Mouse (Mus musculus): Measurements from ENCODE around the gene Gm16506. TPM values are rescaled to one million over a fixed set of nuclear protein-coding genes. Genes with fewer than 3 reads are reported as not detected.
"Not testable (repeated sequence)": the region's sequence is repeated elsewhere in the genome, so short reads cannot be mapped to it uniquely, and the experiment has no call there.

The Gm16506 gene
- not detected in 2 replicates for polyA plus RNA-seq (2015; fragmentation: Nextera tagmentation; extraction: Ambion mirVana)

DNA sequence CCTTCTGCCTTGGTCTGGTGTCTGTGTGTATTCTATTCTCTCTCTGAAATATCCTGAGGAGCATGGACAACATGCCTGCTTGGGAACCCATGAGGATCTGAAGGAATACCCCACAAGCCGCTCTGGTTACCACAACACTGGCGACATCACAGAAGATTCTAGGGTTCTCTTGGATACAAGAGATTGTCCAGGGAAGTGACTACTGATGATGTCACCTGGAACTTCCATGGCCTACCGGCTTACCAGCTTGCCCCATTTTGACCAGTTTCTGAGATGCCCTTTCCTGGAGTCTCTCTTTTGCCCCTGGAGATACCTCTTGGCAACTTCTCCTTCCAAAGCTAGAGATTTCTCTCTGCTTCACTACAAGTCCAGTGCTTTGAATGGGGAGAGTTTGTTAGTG is at the start of gene Gm16506:
Gene Gm16506 (minus strand): TSS at position 101 of the 400 bp plus-strand sequence.
- 95% methylated on average over 1 of the region's 3 CpGs for WGBS
- not testable (repeated sequence) for H3K9me3 ChIP-seq; ATAC-seq (replicated peaks); H3K4me2 ChIP-seq (replicated peaks); H3K27ac ChIP-seq (replicated peaks); H3K36me3 ChIP-seq; H3K4me3 ChIP-seq; H3K9ac ChIP-seq (replicated peaks); H3K4me1 ChIP-seq; H3K27me3 ChIP-seq

DNA sequence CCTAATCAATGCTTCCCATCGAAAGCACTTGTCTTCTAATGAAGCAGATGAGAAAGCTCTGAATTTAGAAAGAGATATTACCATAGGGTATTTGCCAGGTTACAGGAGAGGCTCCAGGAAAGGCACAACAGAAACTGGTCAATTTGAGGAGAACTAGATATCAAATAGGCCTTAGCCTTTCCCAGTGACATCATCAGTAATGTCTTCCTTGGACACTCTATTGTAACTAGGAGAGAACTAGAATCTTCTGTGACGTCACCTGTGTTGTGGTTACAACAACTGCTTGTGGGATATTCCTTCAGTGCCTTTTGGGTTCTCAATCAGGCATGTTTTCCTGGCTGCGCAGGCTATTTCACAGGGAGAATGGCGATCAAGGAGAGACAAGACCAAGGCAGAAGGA is 20.3 kb upstream of the Gm16506 start, which contains the start of gene Gm6526:
Gene Gm6526 (plus strand): TSS at position 301 of the 400 bp plus-strand sequence.
- not testable (repeated sequence) for ATAC-seq (replicated peaks); H3K4me3 ChIP-seq; H3K4me2 ChIP-seq (replicated peaks); H3K4me1 ChIP-seq; H3K36me3 ChIP-seq; H3K9ac ChIP-seq (replicated peaks); H3K27me3 ChIP-seq; H3K9me3 ChIP-seq; H3K27ac ChIP-seq (replicated peaks)
- WGBS: 88% methylated on average over 4 of the region's 4 CpGs

DNA sequence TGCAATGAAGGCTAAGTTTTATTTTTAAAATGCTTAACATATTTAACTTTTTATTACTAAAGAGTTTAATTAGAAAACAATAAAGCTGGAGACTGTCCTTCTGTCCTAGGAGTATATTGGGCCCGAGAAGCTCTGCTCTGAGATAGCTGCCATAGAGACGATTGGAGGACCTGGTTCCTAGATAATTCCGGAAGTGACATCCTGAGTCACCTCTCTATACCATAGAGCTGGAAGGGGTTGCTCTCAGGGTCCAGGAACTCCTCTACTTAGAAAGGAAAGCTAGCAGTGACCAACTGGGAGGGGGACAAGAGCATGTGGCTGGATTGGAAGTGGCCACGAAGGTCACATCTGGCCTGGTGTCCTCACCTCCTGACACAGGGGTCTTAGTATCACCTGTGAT is 29.7 kb downstream of the Gm16506 start, which contains the start of gene Gm7324:
Gene Gm7324 (plus strand): TSS at position 208 of the 400 bp plus-strand sequence.
- H3K27ac ChIP-seq (replicated peaks); H3K36me3 ChIP-seq; H3K9ac ChIP-seq (replicated peaks); H3K9me3 ChIP-seq; H3K27me3 ChIP-seq; ATAC-seq (replicated peaks); H3K4me2 ChIP-seq (replicated peaks); H3K4me1 ChIP-seq; H3K4me3 ChIP-seq: not testable (repeated sequence)
- 95% methylated on average over 4 of the region's 4 CpGs for WGBS

DNA sequence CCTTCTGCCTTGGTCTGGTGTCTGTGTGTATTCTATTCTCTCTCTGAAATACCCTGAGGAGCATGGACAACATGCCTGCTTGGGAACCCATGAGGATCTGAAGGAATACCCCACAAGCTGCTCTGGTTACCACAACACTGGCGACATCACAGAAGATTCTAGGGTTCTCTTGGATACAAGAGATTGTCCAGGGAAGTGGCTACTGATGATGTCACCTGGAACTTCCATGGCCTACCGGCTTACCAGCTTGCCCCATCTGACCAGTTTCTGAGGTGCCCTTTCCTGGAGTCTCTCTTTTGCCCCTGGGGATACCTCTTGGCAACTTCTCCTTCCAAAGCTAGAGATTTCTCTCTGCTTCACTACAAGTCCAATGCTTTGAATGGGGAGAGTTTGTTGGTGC is 50.2 kb downstream of the Gm16506 start, which contains the start of gene Gm8165:
Gene Gm8165 (minus strand): TSS at position 101 of the 400 bp plus-strand sequence.
- H3K27ac ChIP-seq (replicated peaks); H3K4me3 ChIP-seq; H3K9ac ChIP-seq (replicated peaks); H3K4me1 ChIP-seq; H3K4me2 ChIP-seq (replicated peaks); H3K36me3 ChIP-seq; ATAC-seq (replicated peaks); H3K9me3 ChIP-seq; H3K27me3 ChIP-seq: not testable (repeated sequence)
- 100% methylated on average over 1 of the region's 2 CpGs for WGBS

Other genes with a start within 250 kb of the Gm16506 start
- gene Gm5799, start 183.9 kb downstream of the Gm16506 start, polyA plus RNA-seq (2015; fragmentation: Nextera tagmentation; extraction: Ambion mirVana): not detected in 2 replicates
- gene Gm17654, start 148.3 kb downstream of the Gm16506 start, polyA plus RNA-seq (2015; fragmentation: Nextera tagmentation; extraction: Ambion mirVana): not detected in 2 replicates
- not detected in 2 replicates for gene Gm10375, start 119.5 kb downstream of the Gm16506 start, polyA plus RNA-seq (2015; fragmentation: Nextera tagmentation; extraction: Ambion mirVana)
- gene Gm8165, start 50.3 kb downstream of the Gm16506 start, polyA plus RNA-seq (2015; fragmentation: Nextera tagmentation; extraction: Ambion mirVana): not detected in 2 replicates
- gene Gm7324, start 29.7 kb downstream of the Gm16506 start, polyA plus RNA-seq (2015; fragmentation: Nextera tagmentation; extraction: Ambion mirVana): 0.72 and 1.0 TPM in 2 replicates
- not detected in 2 replicates for gene Gm6526, start 20.4 kb upstream of the Gm16506 start, polyA plus RNA-seq (2015; fragmentation: Nextera tagmentation; extraction: Ambion mirVana)
- gene Gm8180, start 57.3 kb upstream of the Gm16506 start, polyA plus RNA-seq (2015; fragmentation: Nextera tagmentation; extraction: Ambion mirVana): not detected in 2 replicates
- not detected in 2 replicates for gene Ear1, start 148.0 kb upstream of the Gm16506 start, polyA plus RNA-seq (2015; fragmentation: Nextera tagmentation; extraction: Ambion mirVana)
- gene Ear10, start 196.1 kb upstream of the Gm16506 start, polyA plus RNA-seq (2015; fragmentation: Nextera tagmentation; extraction: Ambion mirVana): not detected in 2 replicates
- gene Gm8113, start 197.9 kb upstream of the Gm16506 start, polyA plus RNA-seq (2015; fragmentation: Nextera tagmentation; extraction: Ambion mirVana): 4.4 and 4.7 TPM in 2 replicates
- gene Ang5, start 229.6 kb upstream of the Gm16506 start, polyA plus RNA-seq (2015; fragmentation: Nextera tagmentation; extraction: Ambion mirVana): not detected in 2 replicates